Mouse (Mus musculus): ENCODE measurements around the gene Tssk2. TPM values are rescaled to one million over a fixed set of nuclear protein-coding genes. Genes with fewer than 3 reads are reported as not detected.

Gene Tssk2
- polyA plus RNA-seq, 1 experiment from 2014 or later, result not detected

GRCm38 (mm10) chr16:17875174-17875573, 23.3 kb upstream of the Tssk2 start:
- Histone ChIP-seq H3K9ac (no peak overlapping the region), H3K36me3 (peaks cover 23% of the 10 kb centered on the region), H3K9me3 (replicated peaks) (no peaks in the 10 kb centered on the region), H3K27me3 (no peaks in the 10 kb centered on the region), H3K4me3 (replicated peaks) (no peak overlapping the region), H3K27ac (replicated peaks) (no peak overlapping the region), H3K4me1 (no peaks in the 10 kb centered on the region), H3K4me2 (replicated peaks) (no peak overlapping the region)
- 78% methylated on average over 4 of the region's 4 CpGs for WGBS
- ATAC-seq (ENCODE audit: insufficient number of reproducible peaks, low FRiP score, low TSS enrichment, low read depth), result no peak

- H3K4me3 ChIP-seq (replicated peaks), result no peak overlapping the region
- no peak overlapping the region for H3K27ac ChIP-seq (replicated peaks)
- WGBS, result 93% methylated on average over 1 of the region's 1 CpGs
- no peak for ATAC-seq (ENCODE audit: insufficient number of reproducible peaks, low FRiP score, low TSS enrichment, low read depth)
- H3K9me3 ChIP-seq (replicated peaks), result no peaks in the 10 kb centered on the region
- no peak overlapping the region for H3K9ac ChIP-seq
- no peak overlapping the region for H3K4me2 ChIP-seq (replicated peaks)
- H3K36me3 ChIP-seq, result peaks cover 16% of the 10 kb centered on the region
- H3K27me3 ChIP-seq, result no peaks in the 10 kb centered on the region
- H3K4me1 ChIP-seq, result no peaks in the 10 kb centered on the region
Observed at GRCm38 (mm10) chr16:17876096-17876495, 22.3 kb upstream of the Tssk2 start.

DNA sequence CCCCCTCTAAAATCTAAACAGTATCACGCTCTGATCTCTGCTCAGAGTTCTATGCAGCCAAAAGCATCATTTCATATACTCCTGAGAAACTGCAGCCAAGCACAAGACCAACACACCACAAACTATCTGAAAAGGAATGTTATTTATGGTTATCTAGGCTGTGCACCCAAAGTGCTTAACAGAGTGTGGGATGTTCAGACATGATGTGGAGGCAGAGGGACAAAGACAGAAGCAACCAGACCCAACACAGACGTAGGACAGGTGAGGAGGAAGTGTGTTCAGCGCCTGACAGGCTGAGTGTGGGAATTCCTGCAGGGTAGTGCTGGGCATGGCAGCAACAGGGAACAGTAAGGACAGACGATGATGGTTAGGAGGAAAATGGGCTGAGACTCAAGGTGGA, 18.9 kb upstream of the Tssk2 start:
- WGBS, result 86% methylated on average over 4 of the region's 4 CpGs

DNA sequence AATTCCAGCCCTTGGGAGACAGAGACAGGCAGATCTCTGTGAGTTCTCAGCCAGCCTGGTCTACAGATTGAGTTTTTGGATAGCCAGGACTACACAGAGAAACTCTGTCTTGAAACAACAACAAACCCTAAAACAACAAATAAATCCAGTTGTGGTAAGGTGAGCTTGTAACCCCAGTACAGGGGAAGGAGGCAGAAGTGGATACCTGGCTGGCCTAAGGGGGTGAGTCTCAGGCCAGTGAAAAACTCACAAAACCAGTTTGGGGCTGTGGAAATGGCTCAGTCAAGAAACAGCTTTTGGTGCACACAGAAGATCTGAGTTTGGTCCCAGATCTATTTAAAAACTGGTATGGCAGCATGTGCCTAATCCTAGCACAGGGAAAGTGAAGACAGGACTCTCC, 16.2 kb upstream of the Tssk2 start:
- Histone ChIP-seq H3K4me2 (replicated peaks) (no peak overlapping the region), H3K9me3 (replicated peaks) (no peaks in the 10 kb centered on the region), H3K9ac (no peak overlapping the region), H3K4me1 (peaks cover 14% of the 10 kb centered on the region), H3K27me3 (no peaks in the 10 kb centered on the region), H3K27ac (replicated peaks) (no peak overlapping the region), H3K36me3 (no peaks in the 10 kb centered on the region; the same call in 1 of the 2 replicates), H3K4me3 (replicated peaks) (no peak overlapping the region)
- ATAC-seq (ENCODE audit: insufficient number of reproducible peaks, low FRiP score, low TSS enrichment, low read depth), result 0 out of 2 replicates have a peak, but pooled peaks have one; percentile 20

More for the DNA sequence above, 18.9 kb upstream of the Tssk2 start:
- H3K27me3 ChIP-seq, result no peaks in the 10 kb centered on the region
- H3K27ac ChIP-seq (replicated peaks), result no peak overlapping the region
- H3K4me2 ChIP-seq (replicated peaks), result no peak overlapping the region
- H3K36me3 ChIP-seq, result no peaks in the 10 kb centered on the region; the same call in 1 of the 2 replicates
- peaks cover 14% of the 10 kb centered on the region for H3K4me1 ChIP-seq
- H3K4me3 ChIP-seq (replicated peaks), result no peak overlapping the region
- no peaks in the 10 kb centered on the region for H3K9me3 ChIP-seq (replicated peaks)
- no peak for ATAC-seq (ENCODE audit: insufficient number of reproducible peaks, low FRiP score, low TSS enrichment, low read depth)
- no peak overlapping the region for H3K9ac ChIP-seq

GRCm38 (mm10) chr16:17884116-17884515, 14.3 kb upstream of the Tssk2 start:
- WGBS, result 87% methylated on average over 6 of the region's 6 CpGs
- Histone ChIP-seq H3K27ac (replicated peaks) (no peak overlapping the region), H3K36me3 (no peaks in the 10 kb centered on the region; the same call in 1 of the 2 replicates), H3K9ac (no peak overlapping the region), H3K9me3 (replicated peaks) (no peaks in the 10 kb centered on the region), H3K27me3 (no peaks in the 10 kb centered on the region), H3K4me1 (peaks cover 14% of the 10 kb centered on the region), H3K4me3 (replicated peaks) (no peak overlapping the region), H3K4me2 (replicated peaks) (no peak overlapping the region)
- no peak for ATAC-seq (ENCODE audit: insufficient number of reproducible peaks, low FRiP score, low TSS enrichment, low read depth)

GRCm38 (mm10) chr16:17889689-17890341, 8.6 kb upstream of the Tssk2 start:
- no peak for ATAC-seq (ENCODE audit: insufficient number of reproducible peaks, low FRiP score, low TSS enrichment, low read depth)
- H3K27ac ChIP-seq (replicated peaks), result no peak overlapping the region
- H3K27me3 ChIP-seq, result no peaks in the 10 kb centered on the region
- WGBS, result 81% methylated on average over 6 of the region's 6 CpGs
- no peaks in the 10 kb centered on the region for H3K9me3 ChIP-seq (replicated peaks)
- no peaks in the 10 kb centered on the region for H3K36me3 ChIP-seq
- peaks cover 24% of the 10 kb centered on the region for H3K4me1 ChIP-seq
- peak overlapping the region; percentile 88 for H3K4me3 ChIP-seq (replicated peaks)
- H3K4me2 ChIP-seq (replicated peaks), result peak overlapping the region; percentile 72
- H3K9ac ChIP-seq, result no peak overlapping the region

DNA sequence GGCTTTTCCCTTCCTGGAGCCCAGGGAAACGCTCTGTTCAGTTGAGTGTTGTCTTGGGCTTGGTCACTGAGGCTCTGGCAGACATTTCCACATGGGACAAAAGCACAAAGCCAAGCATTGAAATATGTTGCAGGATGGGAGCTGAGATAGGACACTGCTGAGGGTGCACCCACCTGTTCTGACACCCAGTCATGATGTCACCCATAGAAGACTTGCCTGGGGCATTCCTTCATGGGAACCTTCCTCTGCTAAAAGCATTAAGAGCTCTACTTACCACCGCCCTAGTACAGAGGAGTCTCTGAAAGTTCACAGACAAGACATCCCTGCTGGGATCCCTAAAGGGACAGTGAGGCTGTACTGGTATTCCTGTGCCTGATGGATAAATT, 8.1 kb upstream of the Tssk2 start:
- Histone ChIP-seq H3K36me3 (no peaks in the 10 kb centered on the region), H3K27ac (replicated peaks) (peak overlapping the region; percentile 95; the same call in 1 of the 2 replicates), H3K4me1 (peaks cover 24% of the 10 kb centered on the region), H3K4me2 (replicated peaks) (peak overlapping the region; percentile 72), H3K27me3 (no peaks in the 10 kb centered on the region), H3K9ac (peak overlapping the region; percentile 94), H3K4me3 (replicated peaks) (peak overlapping the region; percentile 88), H3K9me3 (replicated peaks) (no peaks in the 10 kb centered on the region)
- ATAC-seq (ENCODE audit: insufficient number of reproducible peaks, low FRiP score, low TSS enrichment, low read depth), result no peak
- WGBS, result 31% methylated on average over 2 of the region's 2 CpGs

GRCm38 (mm10) chr16:17890917-17891566, 7.4 kb upstream of the Tssk2 start:
- Histone ChIP-seq H3K36me3 (no peaks in the 10 kb centered on the region), H3K9me3 (replicated peaks) (no peaks in the 10 kb centered on the region), H3K27me3 (no peaks in the 10 kb centered on the region), H3K4me3 (replicated peaks) (peak overlapping the region; percentile 88), H3K4me1 (peaks cover 24% of the 10 kb centered on the region), H3K4me2 (replicated peaks) (peak overlapping the region; percentile 72), H3K27ac (replicated peaks) (peak overlapping the region; percentile 95), H3K9ac (peak overlapping the region; percentile 94)
- WGBS, result under 1% methylated on average over 41 of the region's 44 CpGs
- peak; percentile 53 for ATAC-seq (ENCODE audit: insufficient number of reproducible peaks, low FRiP score, low TSS enrichment, low read depth)

GRCm38 (mm10) chr16:17891567-17891959, 6.9 kb upstream of the Tssk2 start, which contains the start of gene Gm20518:
Gene Gm20518, minus strand, starts transcription at chr16:17891671.
- Histone ChIP-seq H3K4me2 (replicated peaks) (peak within 1 kb of the TSS; percentile 72), H3K4me3 (replicated peaks) (peak within 1 kb of the TSS; percentile 88), H3K36me3 (no peaks in the 10 kb centered on the region), H3K9me3 (replicated peaks) (no peaks in the 10 kb centered on the region), H3K9ac (peak within 1 kb of the TSS; percentile 94), H3K27ac (replicated peaks) (peak within 1 kb of the TSS; percentile 95), H3K4me1 (peaks cover 24% of the 10 kb centered on the region), H3K27me3 (no peaks in the 10 kb centered on the region)
- peak; percentile 97 for ATAC-seq (ENCODE audit: insufficient number of reproducible peaks, low FRiP score, low TSS enrichment, low read depth)
- WGBS, result 0% methylated on average over 38 of the region's 38 CpGs

GRCm38 (mm10) chr16:17892606-17893005, 5.8 kb upstream of the Tssk2 start:
- no peak overlapping the region for H3K9ac ChIP-seq
- 73% methylated on average over 3 of the region's 3 CpGs for WGBS
- H3K4me2 ChIP-seq (replicated peaks), result no peak overlapping the region
- H3K4me3 ChIP-seq (replicated peaks), result no peak overlapping the region
- H3K4me1 ChIP-seq, result peaks cover 24% of the 10 kb centered on the region
- H3K27me3 ChIP-seq, result no peaks in the 10 kb centered on the region
- H3K27ac ChIP-seq (replicated peaks), result no peak overlapping the region
- H3K9me3 ChIP-seq (replicated peaks), result no peaks in the 10 kb centered on the region
- no peak for ATAC-seq (ENCODE audit: insufficient number of reproducible peaks, low FRiP score, low TSS enrichment, low read depth)
- no peaks in the 10 kb centered on the region for H3K36me3 ChIP-seq

- whole genome bisulfite sequencing, result 70% methylated on average over 2 of the region's 2 CpGs
- Histone ChIP-seq H3K9ac (no peak within 1 kb of the TSS), H3K27ac (replicated peaks) (no peak within 1 kb of the TSS), H3K27me3 (no peaks in the 10 kb centered on the region), H3K36me3 (0 out of 2 replicates have a peak, but pooled peaks cover 8% of the 10 kb centered on the region), H3K4me1 (peaks cover 24% of the 10 kb centered on the region), H3K9me3 (replicated peaks) (no peaks in the 10 kb centered on the region), H3K4me2 (replicated peaks) (no peak within 1 kb of the TSS), H3K4me3 (replicated peaks) (no peak within 1 kb of the TSS)
- no peak for ATAC-seq (ENCODE audit: insufficient number of reproducible peaks, low FRiP score, low TSS enrichment, low read depth)
Observed at GRCm38 (mm10) chr16:17893923-17894322, 4.5 kb upstream of the Tssk2 start, which contains the start of gene Tssk1. Gene Tssk1, plus strand, starts transcription at chr16:17894223.

Measured in embryonic facial prominence, embryonic 15.5 days (tissue).